Mouse (Mus musculus): ENCODE measurements at regions not wholly inside any gene's neighbourhood (a gene's known extent, or its start where the extent isn't known, plus 50 kb on each side); places are given as distances from the start of the nearest gene placed in this dataset.
A peak's percentile ranks its signal among the peaks of the same experiment; 100 is the strongest.

DNA sequence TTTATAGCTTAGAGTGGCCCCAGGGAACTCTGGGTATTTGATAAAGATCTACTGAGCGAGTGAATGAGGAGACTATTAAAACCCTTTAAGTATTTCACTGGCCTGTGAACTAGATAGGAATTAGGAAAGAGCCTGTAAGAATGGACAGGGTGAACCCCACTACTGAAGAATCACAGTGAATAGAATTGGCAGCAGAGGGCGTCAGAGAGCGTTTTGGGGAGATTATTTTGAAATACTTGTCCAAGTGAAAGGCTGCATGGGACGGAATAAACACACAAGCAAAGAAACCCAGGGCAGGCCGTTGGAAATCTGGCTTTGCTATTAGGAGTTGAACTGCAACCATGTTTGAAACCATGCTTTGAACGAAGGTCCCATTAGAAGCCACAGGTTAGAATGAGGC lies 200.9 kb downstream of the Gxylt1 start:
- no peaks in the 10 kb centered on the region for H3K36me3 ChIP-seq (ENCODE audit: control insufficient read depth, insufficient read depth, low read length)
- WGBS: 59% methylated on average over 6 of the region's 6 CpGs
- DNase-seq (ENCODE audit: low spot score) (no peak), ATAC-seq (no peak)
- H3K9me3 ChIP-seq (replicated peaks; ENCODE audit: control insufficient read depth, low read length): no peaks in the 10 kb centered on the region
- H3K4me3 ChIP-seq (ENCODE audit: low read depth, low read length): no peak overlapping the region
- no peaks in the 10 kb centered on the region for H3K27me3 ChIP-seq (replicated peaks; ENCODE audit: control insufficient read depth, insufficient read depth, low read length)
- H3K9ac ChIP-seq (ENCODE audit: low read length): no peak overlapping the region
- H3K4me2 ChIP-seq (ENCODE audit: low read length): no peak overlapping the region
- no peaks in the 10 kb centered on the region for H3K4me1 ChIP-seq (ENCODE audit: control insufficient read depth, insufficient read depth, low read length)
- no peak overlapping the region for H3K27ac ChIP-seq (ENCODE audit: low read depth, low read length)

DNA sequence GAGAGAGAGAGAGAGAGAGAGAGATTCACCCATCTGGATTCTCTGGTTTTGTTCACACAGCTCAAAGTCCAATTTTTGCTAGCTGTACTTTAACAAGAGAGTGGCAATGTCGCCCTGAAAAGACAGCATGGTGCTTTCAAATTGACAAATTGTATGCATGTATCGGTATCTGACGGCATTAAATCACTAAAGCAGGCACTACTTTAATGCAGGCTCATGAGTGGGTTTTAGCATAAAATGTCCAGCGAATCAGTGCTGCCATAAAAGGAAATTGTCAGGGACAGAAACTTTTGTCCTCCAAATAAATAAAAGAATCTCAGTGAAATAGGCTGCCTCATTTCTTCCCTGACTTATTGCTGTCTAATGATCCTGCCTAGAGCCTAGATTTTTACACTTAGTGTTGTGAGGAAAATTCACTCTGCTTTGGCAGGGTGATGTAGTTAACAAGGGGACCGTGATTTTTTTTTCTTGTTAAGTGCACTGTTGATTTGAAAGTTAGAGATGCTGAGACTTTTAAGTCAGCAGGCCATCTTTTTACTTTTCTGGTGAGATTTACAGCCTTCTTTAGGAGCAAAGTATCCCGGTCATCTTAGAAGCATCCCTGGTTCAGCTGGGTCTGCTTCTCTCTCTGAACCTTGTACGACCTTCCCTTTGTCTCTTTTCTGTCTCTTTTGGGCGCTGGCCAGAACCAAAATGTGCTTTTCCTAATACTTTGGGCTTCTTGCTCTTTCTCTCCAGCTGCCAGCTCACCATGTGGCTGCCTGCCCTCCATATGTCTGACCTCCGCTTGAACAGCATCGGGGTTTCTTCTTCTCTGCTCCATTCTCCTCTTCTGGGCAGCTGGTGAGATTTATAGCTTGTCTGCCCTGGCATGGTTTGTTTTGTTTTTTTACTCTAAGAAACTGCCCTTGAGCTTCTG lies 212.5 kb downstream of the Gxylt1 start:
- 54% methylated on average over 10 of the region's 10 CpGs for WGBS

DNA sequence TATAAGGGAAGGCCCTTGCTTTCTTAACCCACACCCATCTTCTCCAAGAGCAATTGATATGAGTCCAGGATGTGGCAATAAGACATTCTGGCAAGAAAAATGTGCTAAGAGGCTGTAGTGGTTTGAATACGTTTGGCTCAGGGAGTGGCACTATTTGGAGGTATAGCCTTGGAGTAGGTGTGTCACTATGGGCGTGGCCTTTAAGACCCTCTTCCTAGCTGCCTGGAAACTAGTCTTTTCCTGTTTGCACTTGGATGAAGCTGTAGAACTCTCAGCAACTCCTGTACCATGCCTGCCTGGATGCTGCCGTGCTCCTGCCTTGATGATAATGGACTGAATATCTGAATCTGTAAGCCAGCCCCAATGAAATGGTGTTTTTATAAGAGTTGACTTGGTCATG lies 221.5 kb downstream of the Gxylt1 start:
- Histone ChIP-seq H3K4me2 (ENCODE audit: low read length) (no peak overlapping the region), H3K4me1 (ENCODE audit: control insufficient read depth, insufficient read depth, low read length) (no peaks in the 10 kb centered on the region), H3K27me3 (replicated peaks; ENCODE audit: control insufficient read depth, insufficient read depth, low read length) (no peaks in the 10 kb centered on the region), H3K4me3 (ENCODE audit: low read depth, low read length) (no peak overlapping the region), H3K9ac (ENCODE audit: low read length) (no peak overlapping the region), H3K27ac (ENCODE audit: low read depth, low read length) (no peak overlapping the region), H3K36me3 (ENCODE audit: control insufficient read depth, insufficient read depth, low read length) (no peaks in the 10 kb centered on the region), H3K9me3 (replicated peaks; ENCODE audit: control insufficient read depth, low read length) (no peaks in the 10 kb centered on the region)
- WGBS: 95% methylated on average over 3 of the region's 3 CpGs
- DNase-seq (ENCODE audit: low spot score) (no peak), ATAC-seq (no peak)

More for the DNA sequence above, 212.5 kb downstream of the Gxylt1 start:
- Histone ChIP-seq H3K36me3 (ENCODE audit: control insufficient read depth, insufficient read depth, low read length) (no peaks in the 10 kb centered on the region), H3K27ac (ENCODE audit: low read depth, low read length) (no peak overlapping the region), H3K4me3 (ENCODE audit: low read depth, low read length) (no peak overlapping the region), H3K27me3 (replicated peaks; ENCODE audit: control insufficient read depth, insufficient read depth, low read length) (no peaks in the 10 kb centered on the region), H3K9me3 (replicated peaks; ENCODE audit: control insufficient read depth, low read length) (no peaks in the 10 kb centered on the region; the same call in 1 of the 2 replicates), H3K4me1 (ENCODE audit: control insufficient read depth, insufficient read depth, low read length) (no peaks in the 10 kb centered on the region; the same call in 1 of the 2 replicates), H3K9ac (ENCODE audit: low read length) (no peak overlapping the region), H3K4me2 (ENCODE audit: low read length) (no peak overlapping the region)
- ATAC-seq (peak; percentile 60; the same call in 1 of the 2 replicates), DNase-seq (ENCODE audit: low spot score) (peak; percentile 52)

DNA sequence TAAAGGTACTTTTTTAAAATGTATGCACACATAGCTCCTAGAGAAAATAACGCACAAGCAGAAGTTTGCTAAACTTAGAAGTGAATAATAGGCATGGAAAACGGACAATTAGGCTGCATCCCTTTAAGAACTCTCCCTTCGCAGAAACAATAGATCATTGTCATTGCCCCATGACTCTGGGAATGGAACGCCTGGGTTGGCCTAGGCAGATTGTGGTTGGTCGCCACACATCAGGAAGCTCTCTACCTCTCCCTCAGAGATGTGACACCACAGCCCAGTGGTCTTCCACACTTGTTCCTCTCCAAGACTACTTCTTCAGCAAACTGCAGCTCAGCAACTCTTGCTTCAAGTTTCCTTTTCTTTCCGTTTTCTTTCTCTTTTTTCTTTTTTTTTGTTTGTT lies 247.8 kb downstream of the Gxylt1 start:
- H3K4me3 ChIP-seq (ENCODE audit: low read depth, low read length): no peak overlapping the region
- ATAC-seq: no peak
- H3K9me3 ChIP-seq (replicated peaks; ENCODE audit: control insufficient read depth, low read length): no peaks in the 10 kb centered on the region
- no peaks in the 10 kb centered on the region for H3K4me1 ChIP-seq (ENCODE audit: control insufficient read depth, insufficient read depth, low read length)
- H3K36me3 ChIP-seq (ENCODE audit: control insufficient read depth, insufficient read depth, low read length): no peaks in the 10 kb centered on the region
- no peaks in the 10 kb centered on the region for H3K27me3 ChIP-seq (replicated peaks; ENCODE audit: control insufficient read depth, insufficient read depth, low read length)
- no peak overlapping the region for H3K9ac ChIP-seq (ENCODE audit: low read length)
- H3K27ac ChIP-seq (ENCODE audit: low read depth, low read length): no peak overlapping the region
- 36% methylated on average over 6 of the region's 6 CpGs for WGBS
- no peak overlapping the region for H3K4me2 ChIP-seq (ENCODE audit: low read length)
- no peak for DNase-seq (ENCODE audit: low spot score)

DNA sequence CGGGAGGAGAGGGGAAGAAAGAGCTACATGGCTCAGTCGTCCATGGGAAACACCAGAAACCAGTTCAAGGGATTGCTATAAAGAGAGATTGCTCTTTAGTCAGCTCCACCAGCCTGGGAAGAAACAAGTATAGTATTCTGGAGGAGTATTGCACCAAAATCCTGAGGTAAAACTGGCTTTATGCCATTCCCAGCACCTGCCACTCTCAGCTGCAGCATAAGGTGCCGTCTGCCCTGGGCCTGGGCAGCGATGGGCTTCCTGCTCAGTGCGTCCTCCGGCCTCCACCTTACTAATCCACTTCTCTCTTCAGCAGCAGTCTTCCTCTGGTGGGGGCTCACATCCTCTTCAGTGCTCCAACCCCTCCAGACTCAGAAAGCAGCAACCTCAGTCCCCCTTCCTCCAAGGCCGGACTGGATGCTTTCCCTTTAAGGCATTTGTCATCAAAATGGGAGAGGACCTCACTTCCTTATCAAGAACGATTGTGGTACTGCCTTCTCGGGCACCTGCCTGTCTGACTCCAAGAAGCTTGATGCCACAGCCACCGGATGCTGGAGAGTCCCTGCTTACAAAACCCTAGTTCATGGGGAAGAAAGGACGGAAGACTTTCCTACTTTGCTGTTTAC lies 248.4 kb downstream of the Gxylt1 start:
- ATAC-seq (no peak), DNase-seq (ENCODE audit: low spot score) (no peak)
- Histone ChIP-seq H3K27me3 (replicated peaks; ENCODE audit: control insufficient read depth, insufficient read depth, low read length) (no peaks in the 10 kb centered on the region), H3K36me3 (ENCODE audit: control insufficient read depth, insufficient read depth, low read length) (no peaks in the 10 kb centered on the region), H3K4me2 (ENCODE audit: low read length) (no peak overlapping the region), H3K9me3 (replicated peaks; ENCODE audit: control insufficient read depth, low read length) (no peaks in the 10 kb centered on the region), H3K4me1 (ENCODE audit: control insufficient read depth, insufficient read depth, low read length) (no peaks in the 10 kb centered on the region), H3K27ac (ENCODE audit: low read depth, low read length) (no peak overlapping the region), H3K4me3 (ENCODE audit: low read depth, low read length) (no peak overlapping the region), H3K9ac (ENCODE audit: low read length) (no peak overlapping the region)
- 64% methylated on average over 11 of the region's 11 CpGs for WGBS

DNA sequence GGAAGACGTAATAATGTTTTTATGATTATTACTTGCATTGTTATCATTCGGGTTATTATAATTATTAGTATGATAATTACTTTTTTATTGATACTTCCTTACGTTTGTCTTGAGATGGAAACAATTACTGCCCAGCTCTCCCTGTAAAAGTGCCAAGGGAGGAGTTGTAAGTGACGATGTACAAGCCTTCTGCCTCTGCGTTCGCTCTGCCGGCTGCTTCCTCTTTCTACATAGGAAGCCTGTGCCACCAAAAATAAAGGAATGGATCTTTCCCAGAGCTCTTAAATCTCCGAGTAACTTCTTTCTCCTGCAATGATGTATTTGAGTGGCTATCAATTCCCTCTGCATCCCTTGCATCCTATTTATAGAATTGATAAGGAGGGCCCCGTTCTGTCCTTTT lies 249.2 kb downstream of the Gxylt1 start:
- WGBS: 83% methylated on average over 9 of the region's 9 CpGs
- Histone ChIP-seq H3K4me1 (ENCODE audit: control insufficient read depth, insufficient read depth, low read length) (no peaks in the 10 kb centered on the region), H3K36me3 (ENCODE audit: control insufficient read depth, insufficient read depth, low read length) (no peaks in the 10 kb centered on the region), H3K9me3 (replicated peaks; ENCODE audit: control insufficient read depth, low read length) (no peaks in the 10 kb centered on the region), H3K27me3 (replicated peaks; ENCODE audit: control insufficient read depth, insufficient read depth, low read length) (no peaks in the 10 kb centered on the region), H3K27ac (ENCODE audit: low read depth, low read length) (no peak overlapping the region), H3K9ac (ENCODE audit: low read length) (no peak overlapping the region), H3K4me3 (ENCODE audit: low read depth, low read length) (no peak overlapping the region), H3K4me2 (ENCODE audit: low read length) (no peak overlapping the region)
- DNase-seq (ENCODE audit: low spot score) (no peak), ATAC-seq (no peak)

DNA sequence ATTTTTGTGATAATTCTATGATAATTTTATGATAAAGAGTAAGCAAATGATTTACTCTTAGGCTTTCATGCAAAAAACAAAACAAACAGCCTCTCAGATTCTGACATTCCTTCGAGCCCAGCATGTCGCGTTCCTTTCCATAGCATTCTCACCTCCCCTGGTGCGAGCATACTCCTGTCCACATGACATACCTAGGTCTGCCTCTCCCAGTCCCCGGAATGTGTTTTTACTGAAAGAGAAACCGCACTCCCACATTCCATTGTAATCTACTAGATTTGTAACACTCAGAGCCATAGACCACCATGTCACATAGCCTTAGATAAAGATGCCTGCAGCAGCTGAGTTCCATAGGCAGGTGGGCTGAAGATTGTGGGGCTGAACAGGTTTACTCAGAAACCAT lies 250.8 kb downstream of the Gxylt1 start:
- WGBS: 91% methylated on average over 6 of the region's 6 CpGs
- no peak for ATAC-seq
- no peak for DNase-seq (ENCODE audit: low spot score)
- no peak overlapping the region for H3K4me2 ChIP-seq (ENCODE audit: low read length)
- H3K36me3 ChIP-seq (ENCODE audit: control insufficient read depth, insufficient read depth, low read length): no peaks in the 10 kb centered on the region
- H3K9ac ChIP-seq (ENCODE audit: low read length): no peak overlapping the region
- H3K27ac ChIP-seq (ENCODE audit: low read depth, low read length): no peak overlapping the region
- H3K4me3 ChIP-seq (ENCODE audit: low read depth, low read length): no peak overlapping the region
- H3K4me1 ChIP-seq (ENCODE audit: control insufficient read depth, insufficient read depth, low read length): no peaks in the 10 kb centered on the region
- H3K9me3 ChIP-seq (replicated peaks; ENCODE audit: control insufficient read depth, low read length): no peaks in the 10 kb centered on the region
- no peaks in the 10 kb centered on the region for H3K27me3 ChIP-seq (replicated peaks; ENCODE audit: control insufficient read depth, insufficient read depth, low read length)

DNA sequence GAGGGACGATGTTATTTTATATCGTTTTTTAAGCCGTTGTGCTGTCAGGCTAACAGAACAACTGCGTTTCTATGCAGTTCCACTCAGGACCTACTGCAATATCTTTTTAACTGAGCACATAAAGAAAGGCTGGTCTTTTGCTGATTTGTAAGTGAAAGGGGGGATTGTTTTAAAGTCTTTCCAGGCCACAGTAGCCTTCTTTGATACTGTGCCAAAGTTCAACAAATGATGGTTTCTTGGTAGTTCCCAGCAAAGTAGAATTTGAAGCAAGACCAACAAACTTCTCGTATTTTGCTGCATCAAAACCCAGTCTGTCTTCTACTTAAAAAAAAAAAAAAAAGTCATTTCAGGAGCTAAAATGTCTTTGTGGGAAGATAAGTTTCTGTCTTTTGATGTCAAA lies 263.8 kb downstream of the Gxylt1 start:
- peak; percentile 62 for DNase-seq (ENCODE audit: low spot score)
- Histone ChIP-seq H3K4me3 (ENCODE audit: low read depth, low read length) (no peak overlapping the region), H3K9ac (ENCODE audit: low read length) (no peak overlapping the region), H3K4me1 (ENCODE audit: control insufficient read depth, insufficient read depth, low read length) (0 out of 2 replicates have a peak, but pooled peaks cover 3% of the 10 kb centered on the region), H3K4me2 (ENCODE audit: low read length) (no peak overlapping the region), H3K27me3 (replicated peaks; ENCODE audit: control insufficient read depth, insufficient read depth, low read length) (no peaks in the 10 kb centered on the region), H3K36me3 (ENCODE audit: control insufficient read depth, insufficient read depth, low read length) (no peaks in the 10 kb centered on the region), H3K9me3 (replicated peaks; ENCODE audit: control insufficient read depth, low read length) (no peaks in the 10 kb centered on the region), H3K27ac (ENCODE audit: low read depth, low read length) (no peak overlapping the region)
- WGBS: 16% methylated on average over 5 of the region's 5 CpGs
- no peak for ATAC-seq

DNA sequence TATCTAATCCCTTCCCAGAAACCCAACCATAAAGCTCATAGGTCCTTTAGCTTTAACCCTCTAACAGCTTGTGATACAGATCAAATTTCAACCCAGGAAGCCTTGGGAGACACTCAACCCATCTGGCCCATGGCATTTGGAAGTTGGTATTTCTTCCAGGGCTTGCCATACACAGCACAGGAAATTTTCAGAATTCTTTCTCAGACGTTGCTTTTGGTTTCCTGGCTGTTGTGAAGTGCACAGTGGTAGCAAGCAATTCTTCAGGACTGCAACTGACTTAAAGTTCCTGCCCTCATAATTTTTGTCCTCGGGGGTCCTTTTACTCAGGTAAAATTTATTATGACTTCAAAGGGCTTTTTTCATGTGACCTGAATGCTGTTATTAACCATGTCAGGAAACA lies 264.4 kb downstream of the Gxylt1 start:
- WGBS: 41% methylated on average over 2 of the region's 2 CpGs
- peak; percentile 11 for DNase-seq (ENCODE audit: low spot score)
- no peaks in the 10 kb centered on the region for H3K27me3 ChIP-seq (replicated peaks; ENCODE audit: control insufficient read depth, insufficient read depth, low read length)

More for the DNA sequence above, 264.4 kb downstream of the Gxylt1 start:
- H3K4me3 ChIP-seq (ENCODE audit: low read depth, low read length): no peak overlapping the region
- H3K9ac ChIP-seq (ENCODE audit: low read length): no peak overlapping the region
- H3K9me3 ChIP-seq (replicated peaks; ENCODE audit: control insufficient read depth, low read length): no peaks in the 10 kb centered on the region
- 0 out of 2 replicates have a peak, but pooled peaks cover 5% of the 10 kb centered on the region for H3K4me1 ChIP-seq (ENCODE audit: control insufficient read depth, insufficient read depth, low read length)
- ATAC-seq: no peak; the same call in 1 of the 2 replicates
- H3K27ac ChIP-seq (ENCODE audit: low read depth, low read length): no peak overlapping the region
- no peak overlapping the region for H3K4me2 ChIP-seq (ENCODE audit: low read length)
- no peaks in the 10 kb centered on the region for H3K36me3 ChIP-seq (ENCODE audit: control insufficient read depth, insufficient read depth, low read length)

Data from forebrain, embryonic 14.5 days (tissue).